Mouse (Mus musculus) liver, postnatal 0 days (tissue): Measurements from ENCODE around the gene Polr2b. TPM values are rescaled to one million over a fixed set of nuclear protein-coding genes. Genes with fewer than 3 reads are reported as not detected.

Experiments
- ATAC-seq: fragments of 200-750 bp; cut with Nextera tagmentation; 2 replicates; pipeline ENCODE4 v1.8.0; 2017; ENCODE audit warnings: mild to moderate bottlenecking, moderate library complexity
- DNase-seq: peaks from one replicate; pipeline ENCODE4 v3.0.0-alpha.2; 2016
- H3K27ac ChIP-seq: fragments of 300-500 bp; sonication (generic); 2 replicates; pipeline ENCODE4 v1.5.1; 2014; ENCODE audit warnings: antibody characterized with exemption, moderate library complexity, mild to moderate bottlenecking, low read depth
- H3K27me3 ChIP-seq: fragments of 300-500 bp; sonication (generic); 2 replicates; pipeline ENCODE4 v1.6.1; 2014; ENCODE audit warnings: low read length, control low read depth, mixed read lengths; ENCODE audit not compliant: insufficient read depth
- H3K36me3 ChIP-seq: fragments of 300-500 bp; sonication (generic); replicated peaks from 2 replicates; pipeline ENCODE4 v1.6.1; 2014; ENCODE audit warnings: mild to moderate bottlenecking, control low read depth, low read length, moderate library complexity, mixed read lengths; ENCODE audit not compliant: insufficient read depth
- H3K4me1 ChIP-seq: fragments of 300-500 bp; sonication (generic); 2 replicates; pipeline ENCODE4 v1.6.1; 2014; ENCODE audit warnings: antibody characterized with exemption, mild to moderate bottlenecking, control low read depth; ENCODE audit not compliant: insufficient read depth
- H3K4me2 ChIP-seq: fragments of 300-500 bp; sonication (generic); 2 replicates; pipeline ENCODE4 v1.6.1; 2014; ENCODE audit warnings: low read depth, mild to moderate bottlenecking, low read length, moderate library complexity, mixed read lengths
- H3K4me3 ChIP-seq: fragments of 300-500 bp; sonication (generic); 2 replicates; pipeline ENCODE4 v1.5.1; 2014; ENCODE audit warnings: low read depth, low read length
- H3K9ac ChIP-seq: fragments of 300-500 bp; sonication (generic); replicated peaks from 2 replicates; pipeline ENCODE4 v1.6.1; 2014; ENCODE audit warnings: mild to moderate bottlenecking, moderate library complexity
- H3K9me3 ChIP-seq: fragments of 300-500 bp; sonication (generic); 2 replicates; pipeline ENCODE4 v1.6.1; 2016; ENCODE audit warnings: mild to moderate bottlenecking, control low read depth, low read length, mixed read lengths
- CTCF ChIP-seq: sonication (generic); IDR thresholded peaks from 2 replicates; pipeline ENCODE4 v1.5.1; 2016; ENCODE audit warnings: antibody characterized with exemption, low read depth
- EP300 ChIP-seq: IDR thresholded peaks from 2 replicates; pipeline ENCODE4 v1.6.1; 2016; ENCODE audit warnings: antibody characterized with exemption, low read depth, mild to moderate bottlenecking
- WGBS: fragments of 180-500 bp; shearing (Covaris S2); extraction: QIAGEN DNeasy Blood & Tissue Kit; methylation state at CpG from one replicate; pipeline ENCODE4 v1.1.7; 2014; ENCODE audit not compliant: insufficient replicate concordance; 5-methylcytosine and 5-hydroxymethylcytosine counted together
- polyA plus RNA-seq: library from polyadenylated mRNA; unstranded; fragments of >200 nt; fragmentation: Nextera tagmentation; extraction: Ambion mirVana; gene quantifications from 2 replicates; pipeline ENCODE4 v1.2.1, GENCODE M21; 2015

Gene Polr2b
- polyA plus RNA-seq, 1 experiment from 2014 or later, result 18.6 TPM

DNA sequence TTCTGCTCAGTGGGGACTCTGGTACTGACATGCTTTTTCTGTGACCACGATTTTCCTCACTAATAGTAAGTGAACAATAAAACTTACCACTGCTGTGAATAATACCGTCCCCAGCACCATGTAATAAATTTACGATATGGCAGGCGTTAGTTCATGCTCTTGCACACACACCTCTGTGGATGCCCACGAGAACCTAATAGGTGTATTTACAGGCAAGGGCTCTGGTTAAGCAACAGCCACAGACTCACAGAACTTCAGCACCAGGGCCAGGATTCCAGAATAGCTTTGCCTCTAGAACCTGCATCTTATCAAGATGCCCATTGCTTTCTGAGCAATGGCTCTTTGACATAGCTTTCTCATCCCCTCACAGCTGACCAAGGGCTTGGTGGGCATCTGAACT is 75.3 kb downstream of the Polr2b start:
- Histone ChIP-seq H3K4me2 (peak overlapping the region; percentile 35), H3K9me3 (no peaks in the 10 kb centered on the region), H3K9ac (no peak overlapping the region), H3K27me3 (no peaks in the 10 kb centered on the region), H3K4me3 (no peak overlapping the region), H3K36me3 (no peaks in the 10 kb centered on the region), H3K27ac (no peak overlapping the region), H3K4me1 (peaks cover 19% of the 10 kb centered on the region)
- WGBS, result 56% methylated on average over 5 of the region's 5 CpGs
- no peak for TF ChIP-seq CTCF
- TF ChIP-seq EP300, result no peak
- ATAC-seq, result no peak
- no peak for DNase-seq

DNA sequence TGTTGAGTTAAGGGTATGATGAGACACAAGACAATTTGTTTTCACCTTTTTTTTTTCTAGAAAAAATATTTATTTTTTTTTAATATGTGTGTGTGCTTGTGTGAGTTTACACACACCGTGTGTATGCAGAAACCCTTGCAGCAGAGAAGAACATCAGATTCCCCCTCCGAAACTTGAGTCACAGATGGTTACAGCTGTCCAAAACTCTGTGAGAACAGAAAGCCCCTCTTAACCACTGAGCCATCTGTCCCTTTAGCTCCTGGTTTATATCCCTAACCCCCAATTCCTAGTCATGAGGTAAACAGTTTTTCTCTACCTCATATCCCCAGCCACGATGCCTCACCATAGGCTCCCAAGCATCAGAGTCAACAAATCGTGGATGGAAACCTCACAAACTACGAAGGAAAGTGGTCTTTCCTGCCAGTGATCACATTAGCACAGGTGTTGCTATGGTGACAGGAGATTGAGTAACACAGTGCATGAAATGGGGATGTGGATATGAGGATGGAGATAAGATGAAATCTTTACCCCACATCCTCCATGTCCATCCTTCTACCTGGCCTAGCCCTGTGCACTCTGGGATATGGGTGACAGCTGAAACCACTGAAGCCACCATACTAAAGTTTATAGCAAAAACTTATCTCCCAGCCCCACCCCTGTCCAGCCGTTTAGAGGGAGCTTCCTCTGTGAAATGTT is 76.1 kb downstream of the Polr2b start:
- H3K4me2 ChIP-seq, result no peak overlapping the region
- H3K36me3 ChIP-seq, result no peaks in the 10 kb centered on the region
- H3K4me3 ChIP-seq, result no peak overlapping the region
- ATAC-seq (no peak), DNase-seq (no peak)
- WGBS, result 38% methylated on average over 6 of the region's 6 CpGs
- H3K9me3 ChIP-seq, result no peaks in the 10 kb centered on the region
- H3K4me1 ChIP-seq, result peaks cover 19% of the 10 kb centered on the region
- H3K9ac ChIP-seq, result no peak overlapping the region
- no peak overlapping the region for H3K27ac ChIP-seq
- TF ChIP-seq EP300 (no peak), CTCF (no peak)
- H3K27me3 ChIP-seq, result no peaks in the 10 kb centered on the region

- H3K4me2 ChIP-seq, result no peak overlapping the region
- 45% methylated on average over 10 of the region's 10 CpGs for WGBS
- ATAC-seq, result peak; percentile 23; the same call in 1 of the 2 replicates
- 0 out of 2 replicates have a peak overlapping the region, but pooled peaks have one; percentile 4 for H3K27ac ChIP-seq
- no peaks in the 10 kb centered on the region for H3K27me3 ChIP-seq
- H3K4me1 ChIP-seq, result peaks cover 19% of the 10 kb centered on the region
- DNase-seq, result no peak
- TF ChIP-seq EP300 (no peak), CTCF (peak; percentile 30)
- H3K36me3 ChIP-seq, result no peaks in the 10 kb centered on the region
- no peaks in the 10 kb centered on the region for H3K9me3 ChIP-seq
- no peak overlapping the region for H3K4me3 ChIP-seq
- no peak overlapping the region for H3K9ac ChIP-seq
Measured at GRCm38 (mm10) chr5:77386596-77387413, 76.9 kb downstream of the Polr2b start.

GRCm38 (mm10) chr5:77387414-77387704 is 77.4 kb downstream of the Polr2b start:
- no peak overlapping the region for H3K4me2 ChIP-seq
- TF ChIP-seq EP300 (no peak), CTCF (no peak)
- no peaks in the 10 kb centered on the region for H3K9me3 ChIP-seq
- no peak overlapping the region for H3K4me3 ChIP-seq
- peaks cover 19% of the 10 kb centered on the region for H3K4me1 ChIP-seq
- no peak overlapping the region for H3K9ac ChIP-seq
- H3K36me3 ChIP-seq, result no peaks in the 10 kb centered on the region
- no peak for ATAC-seq
- H3K27me3 ChIP-seq, result no peaks in the 10 kb centered on the region
- H3K27ac ChIP-seq, result peak overlapping the region; percentile 22; the same call in 1 of the 2 replicates
- no peak for DNase-seq
- 72% methylated on average over 8 of the region's 8 CpGs for WGBS

- Histone ChIP-seq H3K36me3 (no peaks in the 10 kb centered on the region), H3K4me3 (no peak overlapping the region), H3K4me1 (peaks cover 19% of the 10 kb centered on the region), H3K27me3 (no peaks in the 10 kb centered on the region), H3K27ac (no peak overlapping the region), H3K9ac (no peak overlapping the region), H3K9me3 (no peaks in the 10 kb centered on the region), H3K4me2 (no peak overlapping the region)
- DNase-seq (no peak), ATAC-seq (0 out of 2 replicates have a peak, but pooled peaks have one; percentile 17)
- no peak for TF ChIP-seq CTCF
- TF ChIP-seq EP300, result no peak
- WGBS, result 73% methylated on average over 6 of the region's 6 CpGs
Measured at GRCm38 (mm10) chr5:77388359-77388758, 78.4 kb downstream of the Polr2b start.

- H3K4me3 ChIP-seq, result no peak overlapping the region
- peaks cover 4% of the 10 kb centered on the region for H3K4me1 ChIP-seq
- no peaks in the 10 kb centered on the region for H3K36me3 ChIP-seq
- no peaks in the 10 kb centered on the region for H3K27me3 ChIP-seq
- H3K9me3 ChIP-seq, result no peaks in the 10 kb centered on the region
- H3K9ac ChIP-seq, result no peak overlapping the region
- no peak overlapping the region for H3K27ac ChIP-seq
- ATAC-seq (no peak), DNase-seq (no peak)
- TF ChIP-seq EP300 (no peak), CTCF (no peak)
- H3K4me2 ChIP-seq, result no peak overlapping the region
- 84% methylated on average over 2 of the region's 2 CpGs for WGBS
Measured at GRCm38 (mm10) chr5:77390272-77390671, 80.3 kb downstream of the Polr2b start.
